Mouse (Mus musculus): ENCODE measurements around the gene Atg2b.

GRCm38 (mm10) chr12:105634374-105635067, 50.5 kb downstream of the Atg2b start:
- TF ChIP-seq CTCF (IDR thresholded peaks at IDR 0.05; ENCODE audit: insufficient read depth, low read depth, low read length) (no peak), POLR2A (IDR thresholded peaks at IDR 0.05; ENCODE audit: insufficient read depth, low read depth, low read length) (no peak)

All from olfactory bulb, adult 2 months (tissue).